Mouse (Mus musculus): Measurements from ENCODE around the gene Pex11a.

DNA sequence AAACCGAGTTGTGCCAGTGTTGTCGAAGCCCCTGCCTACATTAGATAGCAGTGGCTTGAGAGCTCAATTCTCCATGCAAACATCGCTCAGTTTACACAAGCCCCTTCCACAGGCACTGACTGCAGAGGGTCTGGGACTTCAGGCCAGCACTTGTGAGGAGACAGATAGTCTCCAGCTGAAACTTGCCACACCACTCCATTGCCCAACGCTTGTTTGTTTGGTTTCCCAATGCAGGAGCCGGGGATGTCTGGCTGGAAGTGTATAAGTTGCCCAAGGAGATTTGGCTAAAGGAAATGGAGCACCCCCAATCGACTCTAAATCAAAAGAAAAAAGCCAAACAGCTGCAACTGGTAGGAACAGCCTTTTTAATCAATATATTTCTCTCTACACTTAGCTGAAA is 15.2 kb upstream of the Pex11a start:
- no peak for TF ChIP-seq CTCF (IDR thresholded peaks at IDR 0.05; ENCODE audit: borderline replicate concordance, extremely low read depth, insufficient read depth, insufficient read length)
- TF ChIP-seq POLR2A (IDR thresholded peaks at IDR 0.05; ENCODE audit: borderline replicate concordance, extremely low read depth, insufficient read depth, insufficient read length, poor library complexity, severe bottlenecking): no peak

Measured in brain, embryonic 14.5 days (tissue).